Mouse (Mus musculus) hematopoietic stem cell, adult 5-6 weeks (primary cell): Measurements from ENCODE around the gene Frmd8. TPM values are rescaled to one million over a fixed set of nuclear protein-coding genes. Genes with fewer than 3 reads are reported as not detected.

Source experiments
- ATAC-seq, 2 experiments: fragments of 125-278 bp in 1 of 2; replicated peaks in 1 of 2; 2 replicates each; pipeline ENCODE4 v1.8.0; 2016 to 2017; ENCODE audit warnings: inconsistent platforms in 2 of 2, mild to moderate bottlenecking in 2 of 2, moderate number of reproducible peaks in 2 of 2, low read depth in 1 of 2, moderate TSS enrichment in 1 of 2; ENCODE audit not compliant: low FRiP score in 2 of 2, poor library complexity in 2 of 2, severe bottlenecking in 2 of 2, insufficient read depth in 1 of 2, low TSS enrichment in 1 of 2
- total RNA-seq: library from RNA; stranded (forward); fragments of 172-1452, 232-1000 nt; gene quantifications from 2 replicates; pipeline ENCODE4 v1.2.3, GENCODE M21; 2017

The Frmd8 gene
- 26.4 and 31.8 TPM in 2 replicates for total RNA-seq

DNA sequence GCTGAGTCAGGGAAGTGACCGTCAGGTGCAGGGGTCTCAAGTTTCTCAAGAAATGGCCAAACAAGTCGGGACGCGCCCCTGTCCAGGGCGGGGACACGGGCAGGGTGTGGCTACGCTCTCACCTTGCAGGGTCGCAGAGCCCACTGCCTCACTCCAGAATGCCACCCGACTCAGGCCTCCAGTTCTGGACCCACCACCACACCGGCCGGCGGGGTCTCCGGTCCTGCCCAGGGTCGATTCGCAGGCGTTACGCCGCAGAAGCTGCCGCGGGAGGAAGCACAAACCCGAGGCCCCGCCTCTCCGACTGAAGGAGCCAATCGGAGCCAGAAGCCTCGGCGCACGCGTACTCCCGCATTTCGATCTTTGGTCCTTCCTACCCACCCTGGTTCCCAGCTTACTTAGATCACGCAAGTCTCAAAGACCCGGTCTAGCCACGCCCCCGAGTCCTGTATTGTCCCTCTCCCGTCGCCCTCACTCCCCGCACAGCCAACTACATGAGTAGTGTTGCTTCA lies at the start of gene Frmd8:
Gene Frmd8, minus strand, starts transcription at position 306 of the 512 bp plus-strand sequence.
- ATAC-seq: peak; percentile 81 to 83

DNA sequence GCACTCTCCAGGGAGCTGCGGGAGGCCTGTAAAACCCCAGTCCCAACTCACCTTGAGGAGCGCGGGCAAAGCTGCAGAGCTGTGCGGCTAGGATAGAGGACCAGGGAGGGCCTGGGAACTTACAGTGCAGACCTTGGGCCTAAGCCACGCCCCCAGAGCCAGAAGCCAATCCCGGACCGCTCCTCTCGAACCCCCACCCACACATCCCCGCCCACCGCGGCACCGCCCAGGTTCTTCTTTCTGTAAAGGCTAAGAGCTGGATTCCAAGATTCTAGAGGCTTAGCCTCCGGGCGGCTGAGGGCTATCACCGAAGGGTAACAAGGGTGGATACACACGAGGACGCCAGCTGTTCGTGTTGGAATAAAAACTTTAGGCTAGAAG lies 49.6 kb upstream of the Frmd8 start, which contains the start of gene Cdc42ep2:
Gene Cdc42ep2, minus strand, starts transcription at position 104 of the 381 bp plus-strand sequence.
- ATAC-seq: peak; percentile 96

DNA sequence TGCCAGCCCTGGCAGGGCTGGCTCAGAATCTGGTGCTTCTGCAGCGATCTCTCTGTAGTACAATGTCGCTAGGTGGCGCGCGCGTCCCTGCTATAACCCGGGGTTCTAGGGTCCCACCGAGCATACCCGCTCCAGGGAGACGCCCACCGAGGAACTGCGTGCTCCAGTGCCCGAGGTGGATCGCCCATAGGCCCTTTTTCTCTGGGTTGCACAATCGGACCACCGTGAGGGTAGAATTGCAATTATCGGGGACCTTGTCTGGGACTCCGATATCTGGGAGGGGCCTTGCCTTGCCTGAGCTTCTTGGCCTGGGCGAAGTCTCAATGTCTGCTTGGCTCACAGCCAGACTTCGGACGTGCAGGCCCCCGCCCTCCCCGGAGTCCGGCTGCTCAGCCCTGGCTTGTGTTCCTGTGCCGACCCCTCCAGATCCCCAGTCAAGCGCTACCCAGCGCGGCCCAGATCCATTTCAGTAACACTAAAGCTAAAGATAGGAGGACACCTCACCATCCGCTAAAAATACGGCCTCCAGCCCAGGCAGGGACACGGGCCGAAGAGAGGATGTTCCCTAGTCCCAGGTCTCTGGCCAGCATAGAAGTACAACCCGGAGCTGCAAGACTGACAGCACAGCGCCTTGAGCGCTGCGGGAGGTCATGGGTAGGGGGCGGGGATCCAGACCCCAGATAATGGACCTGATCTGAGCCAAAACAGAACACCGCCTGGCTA lies 49.1 kb upstream of the Frmd8 start:
- peak; percentile 38 to 66; a peak in 3 of 4 replicates for ATAC-seq

GRCm38 (mm10) chr19:5922963-5923362 lies 47.9 kb upstream of the Frmd8 start:
- ATAC-seq: no peak

GRCm38 (mm10) chr19:5922119-5922942 lies 47.3 kb upstream of the Frmd8 start:
- no peak for ATAC-seq

DNA sequence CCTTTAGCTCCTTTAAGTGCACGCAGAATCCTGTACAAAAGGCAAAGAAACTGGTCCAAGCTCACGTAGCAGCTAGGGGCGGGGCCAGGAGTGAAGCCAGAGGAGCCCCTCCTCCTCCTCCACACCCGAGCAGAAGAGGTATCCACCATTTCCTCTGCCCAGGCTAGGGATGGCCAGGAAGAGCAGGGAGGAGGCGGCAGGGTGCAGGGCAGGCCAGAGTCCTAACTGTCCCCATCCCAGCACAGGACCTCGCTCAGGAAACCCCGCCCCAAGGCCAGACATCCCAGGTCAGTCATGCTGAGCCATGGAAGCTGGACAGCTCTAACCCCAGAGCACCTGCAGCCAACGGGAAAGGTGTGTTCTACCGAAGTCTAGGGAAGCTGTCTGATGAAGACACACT lies 46.6 kb upstream of the Frmd8 start:
- ATAC-seq: no peak

DNA sequence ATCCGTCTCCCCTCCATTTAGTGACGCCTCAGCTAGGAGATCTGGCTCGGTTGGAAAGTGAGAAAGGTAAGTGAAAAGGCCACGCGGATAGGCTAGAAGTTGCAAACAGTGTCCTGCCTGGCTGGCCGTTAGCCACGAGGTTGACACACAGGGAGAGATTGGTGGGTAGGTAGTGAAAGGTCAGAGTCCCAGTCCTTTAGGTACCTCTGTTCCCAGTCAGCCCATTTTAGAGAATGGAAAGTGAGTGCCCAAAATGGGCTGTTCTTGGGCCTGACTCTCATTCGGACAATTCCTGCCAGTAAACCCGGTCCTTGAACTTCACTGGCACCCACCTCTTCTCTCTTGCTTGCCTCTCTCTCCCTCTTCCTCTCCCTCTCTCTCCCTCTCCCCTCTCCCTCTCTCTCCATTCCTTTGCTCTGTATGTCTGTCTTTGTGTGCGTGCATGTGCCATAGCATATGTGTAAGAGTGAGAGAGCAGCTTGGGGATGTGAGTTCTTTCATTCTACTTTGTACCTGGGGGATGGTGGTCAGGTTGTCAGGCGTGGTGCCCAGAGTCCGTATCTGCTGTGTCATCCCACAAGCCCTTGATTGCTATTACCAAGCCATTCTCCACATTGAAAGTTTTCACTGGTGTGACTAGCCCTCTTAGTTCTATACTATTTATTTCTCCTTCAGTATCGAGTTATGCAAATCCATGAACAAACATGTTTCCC lies 38.1 kb upstream of the Frmd8 start, which contains the start of gene Dpf2:
Gene Dpf2, minus strand, starts transcription at position 4 of the 713 bp plus-strand sequence.
- no peak for ATAC-seq

DNA sequence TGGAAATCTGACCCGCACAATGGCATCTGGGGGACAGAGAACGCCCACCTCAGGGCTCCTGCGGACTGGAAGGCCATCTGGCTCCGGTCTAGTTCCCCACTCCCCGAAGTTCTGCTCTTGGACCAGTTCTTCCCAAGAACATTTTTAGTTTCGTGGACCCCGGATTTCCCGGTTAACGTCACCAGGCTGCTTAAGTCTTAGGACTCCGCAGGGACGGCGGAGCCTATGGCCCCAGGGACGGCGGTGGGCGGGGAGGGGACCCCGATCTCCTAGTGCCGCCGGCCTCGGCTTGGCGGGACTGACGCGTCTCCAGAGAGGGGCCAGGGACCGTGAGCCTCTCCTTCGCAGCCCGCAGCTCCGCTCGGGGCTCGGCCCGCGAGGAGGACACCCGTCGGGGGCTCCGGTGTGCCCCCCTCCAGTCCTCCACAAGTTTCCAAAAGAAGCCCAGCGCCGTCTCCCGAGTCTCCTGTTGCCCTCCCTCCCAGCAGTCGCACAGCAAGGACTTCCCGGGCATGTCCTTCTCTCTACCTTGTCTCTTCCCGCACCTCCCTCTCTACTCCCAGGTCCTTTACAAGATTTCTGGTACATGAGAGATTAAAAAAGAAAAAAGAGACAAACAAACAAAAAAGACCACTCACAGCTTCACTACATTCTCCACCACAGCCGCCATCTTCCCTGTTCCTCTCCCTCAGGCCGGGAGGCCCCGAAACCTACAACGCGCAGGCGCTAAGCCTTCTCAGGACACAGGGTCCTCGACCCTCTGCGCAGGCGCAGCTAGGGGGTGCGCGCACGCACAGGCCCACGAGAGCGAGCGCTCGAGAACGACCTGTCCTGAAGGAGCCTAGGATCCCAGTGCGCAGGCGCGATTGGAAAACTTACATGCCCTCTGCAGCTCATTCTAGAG lies 37.3 kb upstream of the Frmd8 start:
- ATAC-seq: peak; percentile 96 to 97

GRCm38 (mm10) chr19:5911430-5912102 lies 36.5 kb upstream of the Frmd8 start:
- ATAC-seq: no peak

DNA sequence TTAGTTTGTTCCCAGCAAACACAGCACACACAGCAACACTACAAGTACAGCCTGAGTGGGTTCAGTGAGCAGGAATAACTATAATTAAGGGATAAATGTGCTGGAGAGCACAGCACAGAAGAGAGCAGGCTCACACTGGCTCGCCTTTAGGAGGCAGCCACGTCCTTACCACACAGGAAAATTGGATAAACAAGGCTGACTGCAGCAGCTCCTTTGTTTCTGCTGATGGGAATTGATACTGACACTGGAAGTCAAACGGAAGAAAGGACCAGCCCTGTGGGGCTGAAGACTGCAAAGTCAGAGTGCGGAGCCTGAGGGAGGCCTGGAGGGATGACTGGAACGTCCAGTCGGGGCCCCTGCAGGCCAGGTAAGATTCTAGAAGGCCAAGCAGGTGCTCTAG lies 35.1 kb upstream of the Frmd8 start:
- no peak for ATAC-seq

DNA sequence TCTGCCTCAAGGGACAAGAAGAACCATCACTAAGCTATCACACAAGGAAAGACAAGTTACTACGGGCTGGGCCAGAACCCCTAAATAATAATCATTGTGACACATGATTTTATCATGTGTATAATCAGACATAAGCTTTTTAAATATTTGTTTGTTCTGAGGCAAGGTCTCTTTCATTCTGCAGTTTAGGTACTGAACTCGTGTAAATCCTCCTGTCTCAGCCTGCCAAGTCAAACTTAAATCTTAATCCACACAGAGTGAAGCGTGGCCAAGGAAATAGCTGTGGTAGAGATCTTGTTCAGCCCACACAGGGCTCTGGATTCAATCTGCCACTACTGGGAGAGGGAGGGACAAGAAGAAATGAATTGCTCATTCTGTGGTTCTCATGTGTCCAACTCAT lies 32.2 kb upstream of the Frmd8 start:
- ATAC-seq: no peak

DNA sequence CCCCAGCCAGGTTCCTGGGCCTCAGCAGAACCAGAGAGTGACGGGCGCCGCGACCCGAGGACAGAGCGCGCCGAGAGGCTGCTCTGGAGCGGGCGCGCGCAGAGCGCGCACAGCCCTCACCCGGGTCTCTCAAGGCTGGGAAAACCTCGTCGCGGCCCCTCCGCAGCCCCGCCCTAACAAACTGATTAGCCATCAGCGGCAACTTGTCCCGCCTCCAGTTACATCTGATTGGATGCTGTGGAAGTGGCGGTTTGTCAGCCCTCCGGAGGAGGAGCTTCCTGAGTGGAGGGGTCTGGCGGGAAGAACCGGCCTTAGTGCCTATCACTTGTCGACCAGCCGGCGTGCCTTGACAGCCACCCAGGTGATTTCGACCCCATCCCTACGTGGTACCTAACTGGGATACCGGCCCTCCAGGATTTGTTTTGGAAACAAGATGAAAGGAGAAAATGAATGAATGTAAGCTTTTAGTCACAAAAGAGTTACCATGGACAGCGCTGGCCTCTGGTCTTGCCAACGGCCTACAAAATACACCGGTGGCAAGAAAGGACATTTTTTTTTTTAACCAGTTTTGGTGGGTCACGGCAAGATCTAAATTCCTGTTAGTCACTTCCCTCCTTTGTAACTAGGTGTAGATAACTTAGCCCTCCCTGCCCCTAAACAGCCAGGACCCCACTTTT lies 19.1 kb upstream of the Frmd8 start, which contains the start of gene Tigd3:
Gene Tigd3, minus strand, starts transcription at position 148 of the 677 bp plus-strand sequence.
- peak; percentile 97 to 99 for ATAC-seq

- ATAC-seq: no peak
These were observed 18.4 kb upstream of the Frmd8 start for GRCm38 (mm10) chr19:5893282-5894001.

GRCm38 (mm10) chr19:5892735-5893134 lies 17.7 kb upstream of the Frmd8 start:
- no peak for ATAC-seq

- ATAC-seq: no peak
These were observed 17.2 kb upstream of the Frmd8 start for GRCm38 (mm10) chr19:5892262-5892661.
